Mouse (Mus musculus) erythroblast, adult 5-6 weeks (primary cell): ENCODE results near the gene Srrm1. TPM values are rescaled to one million over a fixed set of nuclear protein-coding genes. Genes with fewer than 3 reads are reported as not detected.
"Not testable (repeated sequence)": the region's sequence is repeated elsewhere in the genome, so short reads cannot be mapped to it uniquely, and the experiment has no call there.

Experiments
- ATAC-seq: replicated peaks from 2 replicates; pipeline ENCODE4 v1.8.0; 2016; ENCODE audit warnings: moderate number of reproducible peaks, mild to moderate bottlenecking, moderate TSS enrichment, inconsistent platforms; ENCODE audit not compliant: poor library complexity, low FRiP score, severe bottlenecking
- total RNA-seq, 2 experiments: library from RNA; stranded (forward) in 1 of 2; stranded (reverse) in 1 of 2; fragments of 150-400 nt in 1 of 2; fragments of 200-764, 138-1000 nt in 1 of 2; gene quantifications; 2 replicates each; pipeline versions ENCODE4 v1.2.3 to v1.2.4; 2015 to 2017; ENCODE audit warnings: low replicate concordance in 2 of 2

The Srrm1 gene
- total RNA-seq, 2 experiments from 2014 or later, result 63.4 to 91.7 TPM

DNA sequence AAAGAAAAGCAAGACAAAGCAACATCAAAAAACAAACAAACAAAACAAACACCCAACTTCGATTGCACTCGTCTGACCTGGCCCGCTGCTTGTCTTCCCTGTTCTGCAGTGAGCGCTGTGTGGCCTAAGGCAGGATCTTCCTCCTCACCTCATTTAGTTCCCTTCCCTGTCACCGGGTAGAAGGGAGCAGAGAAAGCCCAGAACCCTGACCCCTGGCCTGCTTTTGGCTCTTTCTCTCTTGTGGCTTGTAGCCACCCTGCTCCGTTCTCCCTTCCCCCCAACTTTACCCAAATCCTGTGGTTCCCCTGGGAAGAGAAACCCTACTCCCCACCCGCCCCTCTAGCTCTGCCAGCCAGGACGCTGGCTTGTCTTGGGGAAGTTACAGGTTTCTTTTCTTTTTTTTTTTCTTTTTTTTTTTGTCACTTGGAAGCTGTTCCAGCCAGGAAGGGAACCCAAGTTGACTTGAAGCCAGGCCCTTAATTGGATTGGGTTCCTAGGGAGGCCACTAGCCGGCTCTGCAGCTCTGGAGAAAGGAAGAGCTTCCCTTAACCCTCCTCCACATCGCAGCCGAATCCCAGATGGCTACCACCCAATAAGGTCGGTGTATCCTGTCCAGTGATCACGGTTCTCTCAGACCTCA, 70.3 kb downstream of the Srrm1 start:
- no peak for ATAC-seq

GRCm38 (mm10) chr4:135280016-135280415, 73.1 kb downstream of the Srrm1 start:
- ATAC-seq, result not testable (repeated sequence)

GRCm38 (mm10) chr4:135276681-135277379, 76.3 kb downstream of the Srrm1 start:
- ATAC-seq, result no peak

DNA sequence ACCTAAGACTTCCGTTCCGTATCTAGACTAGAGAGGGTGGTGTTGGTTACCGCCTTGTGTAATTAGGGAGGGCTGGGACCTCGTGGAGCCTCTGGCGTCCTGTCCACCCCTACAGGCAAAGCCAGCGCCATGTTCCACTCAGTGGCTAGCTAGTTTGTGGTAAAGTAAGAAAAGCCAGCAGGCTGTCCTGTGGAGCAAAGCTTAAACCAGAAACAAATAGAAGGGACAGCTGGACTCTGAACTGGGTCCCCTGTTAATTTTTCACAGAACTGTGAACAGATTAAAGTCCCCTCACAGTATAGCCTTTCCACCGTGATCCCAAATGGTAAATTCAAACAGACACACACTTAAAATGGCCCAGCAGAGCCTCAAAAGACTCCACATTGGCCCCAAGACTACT, 78.4 kb downstream of the Srrm1 start:
- ATAC-seq, result no peak

DNA sequence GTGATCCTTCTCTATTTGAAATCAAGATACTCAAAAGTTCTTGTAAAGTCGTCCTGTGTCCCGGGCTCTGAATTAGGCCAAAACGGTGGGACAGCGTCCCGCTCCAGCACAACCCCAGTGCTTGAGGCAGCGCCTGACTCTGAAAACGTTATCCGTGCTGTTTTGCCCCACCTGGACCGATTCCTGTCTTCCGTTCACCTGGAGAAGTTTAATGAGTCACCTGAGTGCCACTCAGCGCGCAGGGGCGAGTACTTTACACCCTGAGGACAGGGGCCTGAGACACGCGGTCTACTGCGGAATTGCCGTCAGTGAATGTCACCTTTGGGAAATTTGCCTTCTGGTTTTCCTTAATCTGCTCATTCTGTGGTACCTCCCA, 79.8 kb downstream of the Srrm1 start:
- no peak for ATAC-seq

GRCm38 (mm10) chr4:135272640-135273306, 80.3 kb downstream of the Srrm1 start, which contains the start of gene Clic4:
Clic4 (minus strand) TSS chr4:135272814.
- peak; percentile 86 for ATAC-seq

- peak; percentile 58 for ATAC-seq
These were observed 81.1 kb downstream of the Srrm1 start for GRCm38 (mm10) chr4:135271881-135272616.

DNA sequence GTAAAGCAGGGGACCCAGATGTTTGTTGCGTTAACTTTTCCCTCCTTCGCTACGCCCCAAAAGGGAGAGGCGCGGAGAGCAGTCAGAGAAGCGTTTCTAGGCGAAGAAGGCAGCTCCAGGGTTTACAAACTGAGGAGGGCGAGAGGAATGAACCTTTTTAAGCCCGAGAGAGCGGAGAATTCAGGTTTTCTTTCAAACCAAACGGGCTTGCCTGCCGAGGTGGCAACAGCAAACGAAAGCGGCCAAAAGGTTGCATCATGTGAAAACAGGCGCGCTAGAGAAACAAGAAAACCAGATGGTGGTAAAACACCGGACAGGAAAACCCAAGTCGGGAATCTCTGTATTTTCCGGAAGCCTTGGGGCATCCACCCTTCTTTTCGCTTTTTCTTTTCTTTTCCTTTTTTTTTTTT, 81.7 kb downstream of the Srrm1 start:
- 0 out of 2 replicates have a peak, but pooled peaks have one; percentile 32 for ATAC-seq

Other genes starting within 250 kb of the Srrm1 start
- 7.3 and 9.8 TPM in 2 replicates for gene Runx3, start 232.7 kb downstream of the Srrm1 start, total RNA-seq (2015; ENCODE audit: low replicate concordance)
- 0.51 and 0.84 TPM in 2 replicates for gene Runx3, start 232.7 kb downstream of the Srrm1 start, total RNA-seq (2017; ENCODE audit: low replicate concordance)
- gene Clic4, start 80.5 kb downstream of the Srrm1 start, total RNA-seq (2015; ENCODE audit: low replicate concordance), result 24.6 and 29.9 TPM in 2 replicates
- 35.4 and 44.6 TPM in 2 replicates for gene Clic4, start 80.5 kb downstream of the Srrm1 start, total RNA-seq (2017; ENCODE audit: low replicate concordance)
- not detected in 2 replicates for gene Ncmap, start 44.9 kb upstream of the Srrm1 start, total RNA-seq (2015; ENCODE audit: low replicate concordance)
- not detected in 2 replicates for gene Ncmap, start 44.9 kb upstream of the Srrm1 start, total RNA-seq (2017; ENCODE audit: low replicate concordance)
- gene Rcan3, start 80.5 kb upstream of the Srrm1 start, total RNA-seq (2015; ENCODE audit: low replicate concordance), result 1.5 and 5.0 TPM in 2 replicates
- gene Rcan3, start 80.5 kb upstream of the Srrm1 start, total RNA-seq (2017; ENCODE audit: low replicate concordance), result 4.1 and 5.7 TPM in 2 replicates
- not detected in 2 replicates for gene Stpg1, start 141.5 kb upstream of the Srrm1 start, total RNA-seq (2015; ENCODE audit: low replicate concordance)
- gene Stpg1, start 141.5 kb upstream of the Srrm1 start, total RNA-seq (2017; ENCODE audit: low replicate concordance), result not detected in 2 replicates
- gene Nipal3, start 141.7 kb upstream of the Srrm1 start, total RNA-seq (2015; ENCODE audit: low replicate concordance), result 33.9 and 40.3 TPM in 2 replicates
- 64.3 and 130 TPM in 2 replicates for gene Nipal3, start 141.7 kb upstream of the Srrm1 start, total RNA-seq (2017; ENCODE audit: low replicate concordance)
- not detected in 2 replicates for gene Grhl3, start 220.3 kb upstream of the Srrm1 start, total RNA-seq (2015; ENCODE audit: low replicate concordance)
- gene Grhl3, start 220.3 kb upstream of the Srrm1 start, total RNA-seq (2017; ENCODE audit: low replicate concordance), result not detected in 2 replicates